Mouse (Mus musculus) kidney, embryonic 16.5 days (tissue): ENCODE data around the gene Rtl8b. TPM values are rescaled to one million over a fixed set of nuclear protein-coding genes. Genes with fewer than 3 reads are reported as not detected.
"Not testable (repeated sequence)": the region's sequence is repeated elsewhere in the genome, so short reads cannot be mapped to it uniquely, and the experiment has no call there.

Experiments used
- ATAC-seq: fragments of 200-750 bp; cut with Nextera tagmentation; 2 replicates; pipeline ENCODE4 v1.8.0; 2017; ENCODE audit warnings: moderate TSS enrichment; ENCODE audit not compliant: low FRiP score, low TSS enrichment
- H3K27ac ChIP-seq: fragments of 300-500 bp; sonication (generic); 2 replicates; pipeline ENCODE4 v1.5.1; 2014; ENCODE audit warnings: low read length
- H3K27me3 ChIP-seq: fragments of 300-500 bp; sonication (generic); 2 replicates; pipeline ENCODE4 v1.6.1; 2014; ENCODE audit warnings: low read length, control low read depth, mixed read lengths; ENCODE audit not compliant: insufficient read depth
- H3K36me3 ChIP-seq: fragments of 300-500 bp; sonication (generic); 2 replicates; pipeline ENCODE4 v1.6.1; 2014; ENCODE audit warnings: low read length, control low read depth, mixed read lengths; ENCODE audit not compliant: insufficient read depth
- H3K4me1 ChIP-seq: fragments of 300-500 bp; sonication (generic); 2 replicates; pipeline ENCODE4 v1.6.1; 2014; ENCODE audit warnings: low read length, control low read depth, mixed read lengths; ENCODE audit not compliant: insufficient read depth
- H3K4me2 ChIP-seq: fragments of 300-500 bp; sonication (generic); replicated peaks from 2 replicates; pipeline ENCODE4 v1.6.1; 2014; ENCODE audit warnings: low read depth, low read length
- H3K4me3 ChIP-seq: fragments of 300-500 bp; sonication (generic); 2 replicates; pipeline ENCODE4 v1.5.1; 2014; ENCODE audit warnings: mild to moderate bottlenecking, low read length
- H3K9ac ChIP-seq: fragments of 300-500 bp; sonication (generic); replicated peaks from 2 replicates; pipeline ENCODE4 v1.6.1; 2014; ENCODE audit warnings: low read length
- H3K9me3 ChIP-seq: fragments of 300-500 bp; sonication (generic); 2 replicates; pipeline ENCODE4 v1.6.1; 2016; ENCODE audit warnings: low read length, control low read depth
- WGBS: fragments of 180-500 bp; shearing (Covaris S2); extraction: QIAGEN DNeasy Blood & Tissue Kit; methylation state at CpG from one replicate; pipeline ENCODE4 v1.1.7; 2014; 5-methylcytosine and 5-hydroxymethylcytosine counted together
- polyA plus RNA-seq: library from polyadenylated mRNA; unstranded; fragments of >200 nt; fragmentation: Nextera tagmentation; extraction: Ambion mirVana; gene quantifications from 2 replicates; pipeline ENCODE4 v1.2.1, GENCODE M21; 2015

Gene Rtl8b
- polyA plus RNA-seq, 1 experiment from 2014 or later = 66.1 TPM

DNA sequence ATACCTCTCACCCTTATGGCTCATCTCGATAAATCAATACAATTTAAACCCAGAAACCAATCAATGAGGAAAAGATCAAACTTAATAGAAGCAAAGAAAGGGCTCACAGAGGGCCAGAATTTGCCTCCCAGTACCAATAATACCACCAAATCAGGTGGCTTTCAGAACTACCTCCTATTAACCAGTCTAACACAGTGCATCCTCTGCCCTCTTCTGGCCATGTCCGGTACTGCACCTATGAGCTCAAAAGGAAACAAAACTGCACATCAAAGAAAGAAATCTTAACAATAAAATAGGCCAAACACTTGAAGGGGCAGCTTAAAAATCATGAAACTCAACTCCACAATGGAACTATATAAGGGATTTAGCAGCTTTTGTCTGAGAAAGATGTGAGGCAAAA lies 6.7 kb upstream of the Rtl8b start:
- not testable (repeated sequence) for H3K9me3 ChIP-seq, H3K4me2 ChIP-seq, H3K27me3 ChIP-seq, H3K27ac ChIP-seq, H3K36me3 ChIP-seq, H3K9ac ChIP-seq, H3K4me3 ChIP-seq, H3K4me1 ChIP-seq, ATAC-seq
- 36% methylated on average over 2 of the region's 2 CpGs for WGBS

DNA sequence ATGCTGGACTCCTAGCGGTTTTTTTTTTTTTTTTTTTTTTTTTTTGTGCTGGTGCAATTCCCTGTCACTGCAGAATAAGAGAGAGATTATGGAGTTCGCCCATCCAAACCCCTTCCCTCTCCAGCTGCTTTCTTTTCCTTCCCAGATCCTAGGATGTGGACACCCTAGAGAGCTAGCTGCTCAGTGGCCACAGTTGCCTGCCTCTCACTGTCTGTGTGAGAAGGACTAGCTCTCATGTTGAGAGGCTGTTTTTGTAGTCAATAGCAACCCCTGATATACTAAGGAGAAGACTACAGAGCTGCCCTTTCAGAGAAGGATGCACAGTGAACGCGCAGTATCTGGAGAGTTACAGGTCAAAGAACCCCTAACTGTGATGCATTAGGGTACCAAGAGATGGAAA lies 488 bp upstream of the Rtl8b start:
- not testable (repeated sequence) for H3K36me3 ChIP-seq, H3K9ac ChIP-seq, H3K27ac ChIP-seq, H3K27me3 ChIP-seq, H3K9me3 ChIP-seq, H3K4me1 ChIP-seq
- ATAC-seq = peak; percentile 5; the same call in 1 of the 2 replicates
- Histone ChIP-seq H3K4me2 (peak overlapping the region; percentile 43), H3K4me3 (peak overlapping the region; percentile 35)
- 39% methylated on average over 4 of the region's 4 CpGs for WGBS

DNA sequence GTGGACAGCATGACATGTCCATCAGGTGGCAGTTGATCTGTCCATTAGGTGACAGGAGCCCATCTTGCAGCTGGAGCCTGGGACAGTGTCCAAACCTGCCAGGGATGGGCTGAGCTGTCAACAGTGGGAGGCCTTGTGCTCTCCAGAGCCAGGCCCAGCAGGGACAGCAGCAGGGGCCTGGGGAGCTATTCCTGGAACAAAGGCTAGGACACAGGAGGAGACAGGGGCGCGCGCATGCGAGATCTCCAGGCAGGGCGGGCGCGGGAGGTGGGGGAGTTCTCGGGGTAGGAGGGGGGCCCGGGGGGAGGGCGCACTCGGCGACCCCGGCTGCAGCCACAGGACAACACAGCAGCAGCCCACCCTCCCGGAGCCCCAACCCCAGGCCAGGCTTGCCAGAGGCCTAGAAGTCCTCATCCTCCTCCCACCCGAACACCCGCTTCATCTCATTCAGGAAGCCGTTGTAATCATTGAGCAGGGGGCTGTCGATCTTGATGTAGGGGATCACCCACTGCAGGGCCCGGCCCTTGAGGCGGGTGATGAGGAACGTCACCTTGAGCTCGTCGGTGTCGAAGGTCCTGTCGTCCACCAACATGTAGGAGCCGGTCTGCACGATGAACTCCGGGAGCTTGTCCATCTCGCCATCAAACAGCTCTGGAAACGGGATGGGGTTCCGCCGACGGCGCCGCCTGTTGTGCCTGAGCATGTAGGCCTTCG lies 494 bp downstream of the Rtl8b start:
- not testable (repeated sequence) for H3K27me3 ChIP-seq, H3K9me3 ChIP-seq, H3K4me1 ChIP-seq, H3K9ac ChIP-seq, H3K27ac ChIP-seq, H3K36me3 ChIP-seq
- H3K4me3 ChIP-seq = peak overlapping the region; percentile 35
- peak overlapping the region; percentile 27; the same call in 1 of the 2 replicates for H3K4me2 ChIP-seq
- ATAC-seq = peak; percentile 71
- no CpG with 5 or more reads among the region's 36 CpGs for WGBS

DNA sequence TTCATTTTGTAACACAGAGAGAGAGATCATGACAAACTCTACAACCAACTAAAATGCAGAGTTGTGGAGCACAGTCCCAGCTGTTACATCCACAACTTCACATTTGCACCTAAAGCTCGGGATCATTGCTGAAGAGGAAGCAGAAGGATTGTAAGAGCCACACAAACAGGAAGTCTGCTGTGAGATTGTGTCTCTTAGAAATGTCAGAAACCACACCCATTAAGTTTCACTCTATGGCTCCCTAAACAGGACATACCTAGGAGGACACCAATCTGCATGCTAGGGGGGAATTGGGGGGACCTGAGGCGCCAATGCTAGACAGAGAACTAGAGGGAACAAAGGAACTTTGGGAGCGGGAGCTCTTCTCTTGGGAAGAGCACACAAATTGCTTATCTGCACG lies 17.3 kb downstream of the Rtl8b start:
- H3K4me3 ChIP-seq, H3K27ac ChIP-seq, H3K9me3 ChIP-seq, H3K36me3 ChIP-seq, ATAC-seq, H3K4me2 ChIP-seq, H3K4me1 ChIP-seq, H3K9ac ChIP-seq, H3K27me3 ChIP-seq: not testable (repeated sequence)
- WGBS = 61% methylated on average over 4 of the region's 4 CpGs

DNA sequence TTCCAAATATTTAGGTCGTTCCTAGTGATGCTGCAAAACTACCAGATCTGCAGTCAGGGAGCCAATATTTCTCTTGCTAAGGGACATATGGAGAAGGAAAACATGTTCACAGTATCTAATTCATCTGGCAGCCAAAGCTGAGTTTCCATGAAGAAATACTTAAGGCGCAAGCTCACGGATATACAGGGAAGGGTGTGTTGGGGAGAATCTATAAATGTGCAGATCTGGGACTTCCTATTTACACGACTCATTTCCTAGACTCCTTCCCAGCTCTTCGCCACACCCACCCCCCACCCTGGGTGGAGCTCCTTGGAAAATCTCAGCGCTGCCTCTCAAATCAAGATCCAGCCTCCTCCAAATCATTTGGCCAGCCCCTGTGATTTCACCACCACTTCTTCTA lies 24.3 kb downstream of the Rtl8b start:
- 80% methylated on average over 6 of the region's 6 CpGs for WGBS
- no peak overlapping the region for H3K4me2 ChIP-seq
- H3K27me3 ChIP-seq = no peaks in the 10 kb centered on the region
- H3K9me3 ChIP-seq = no peaks in the 10 kb centered on the region
- no peak for ATAC-seq
- no peaks in the 10 kb centered on the region for H3K4me1 ChIP-seq
- H3K27ac ChIP-seq = no peak overlapping the region
- no peak overlapping the region for H3K4me3 ChIP-seq
- no peaks in the 10 kb centered on the region for H3K36me3 ChIP-seq
- no peak overlapping the region for H3K9ac ChIP-seq

DNA sequence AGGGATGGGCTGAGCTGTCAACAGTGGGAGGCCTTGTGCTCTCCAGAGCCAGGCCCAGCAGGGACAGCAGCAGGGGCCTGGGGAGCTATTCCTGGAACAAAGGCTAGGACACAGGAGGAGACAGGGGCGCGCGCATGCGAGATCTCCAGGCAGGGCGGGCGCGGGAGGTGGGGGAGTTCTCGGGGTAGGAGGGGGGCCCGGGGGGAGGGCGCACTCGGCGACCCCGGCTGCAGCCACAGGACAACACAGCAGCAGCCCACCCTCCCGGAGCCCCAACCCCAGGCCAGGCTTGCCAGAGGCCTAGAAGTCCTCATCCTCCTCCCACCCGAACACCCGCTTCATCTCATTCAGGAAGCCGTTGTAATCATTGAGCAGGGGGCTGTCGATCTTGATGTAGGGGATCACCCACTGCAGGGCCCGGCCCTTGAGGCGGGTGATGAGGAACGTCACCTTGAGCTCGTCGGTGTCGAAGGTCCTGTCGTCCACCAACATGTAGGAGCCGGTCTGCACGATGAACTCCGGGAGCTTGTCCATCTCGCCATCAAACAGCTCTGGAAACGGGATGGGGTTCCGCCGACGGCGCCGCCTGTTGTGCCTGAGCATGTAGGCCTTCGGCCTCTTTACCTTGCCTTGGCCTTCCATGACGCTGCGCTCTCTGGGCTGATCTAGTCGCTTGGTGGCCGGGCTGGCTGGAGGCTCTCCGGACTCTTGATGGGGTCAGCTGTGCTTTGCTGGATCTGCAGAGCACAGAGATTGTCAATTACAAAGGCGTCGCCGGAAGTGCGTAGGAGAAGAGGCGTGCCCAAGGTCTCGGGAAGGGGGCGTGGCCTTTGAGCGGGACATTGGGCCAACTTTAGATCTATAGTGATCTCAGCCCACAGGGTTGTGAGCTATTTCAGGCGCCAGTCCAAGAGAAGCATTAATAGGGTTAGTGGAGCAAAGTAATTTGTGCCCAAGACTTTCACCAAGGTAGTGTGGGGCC lies 26.9 kb downstream of the Rtl8b start, which contains the start of gene Rtl8a:
Gene Rtl8a, minus strand, starts transcription at position 703 of the 982 bp plus-strand sequence.
- Histone ChIP-seq H3K4me3 (peak within 1 kb of the TSS; percentile 38), H3K27ac (peak within 1 kb of the TSS; percentile 23; the same call in 1 of the 2 replicates), H3K4me2 (peak within 1 kb of the TSS; percentile 38)
- H3K4me1 ChIP-seq, H3K27me3 ChIP-seq, H3K9me3 ChIP-seq, H3K9ac ChIP-seq, H3K36me3 ChIP-seq: not testable (repeated sequence)
- peak; percentile 96 for ATAC-seq
- 23% methylated on average over 9 of the region's 50 CpGs for WGBS

DNA sequence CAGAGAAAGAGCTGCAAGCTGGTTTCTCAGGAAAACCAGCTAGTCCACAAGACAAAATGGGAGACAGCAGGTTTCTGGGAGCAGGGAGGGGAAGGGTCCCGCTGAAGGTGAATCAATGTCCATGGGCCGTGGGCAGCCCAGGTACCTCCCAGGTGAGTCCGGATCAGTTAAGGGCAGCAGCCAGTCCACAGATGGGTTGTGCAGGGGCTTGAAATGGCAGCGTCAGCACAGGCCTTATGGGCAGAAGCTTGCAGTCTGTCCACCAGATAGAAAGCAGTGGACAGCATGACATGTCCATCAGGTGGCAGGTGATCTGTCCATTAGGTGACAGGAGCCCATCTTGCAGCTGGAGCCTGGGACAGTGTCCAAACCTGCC lies 27.6 kb downstream of the Rtl8b start:
- H3K4me1 ChIP-seq, H3K27me3 ChIP-seq, H3K9me3 ChIP-seq, H3K27ac ChIP-seq, ATAC-seq, H3K9ac ChIP-seq, H3K36me3 ChIP-seq: not testable (repeated sequence)
- H3K4me2 ChIP-seq = peak overlapping the region; percentile 32; the same call in 1 of the 2 replicates
- 70% methylated on average over 4 of the region's 4 CpGs for WGBS
- H3K4me3 ChIP-seq = 0 out of 2 replicates have a peak overlapping the region, but pooled peaks have one; percentile 15

DNA sequence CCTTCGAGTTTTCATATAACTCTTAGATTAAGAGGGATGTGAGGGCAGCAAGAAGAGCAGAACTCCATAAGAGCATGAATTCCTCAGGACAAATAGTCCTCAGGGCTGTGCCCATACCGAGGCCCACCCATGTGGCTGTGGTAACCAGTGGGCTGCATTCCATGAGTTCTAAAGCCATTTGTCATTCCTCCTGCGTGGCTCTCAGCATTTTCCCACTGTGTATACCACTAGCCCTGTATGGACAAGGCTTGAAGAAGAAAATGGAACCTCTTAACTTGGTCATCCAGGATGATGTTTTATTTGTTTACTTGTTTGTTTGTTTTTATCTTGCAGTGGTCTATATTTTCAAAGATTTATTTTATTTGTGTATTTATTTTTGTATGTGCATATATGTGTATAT lies 32.1 kb downstream of the Rtl8b start:
- WGBS = 66% methylated on average over 3 of the region's 3 CpGs
- not testable (repeated sequence) for H3K27me3 ChIP-seq, H3K9ac ChIP-seq, H3K4me3 ChIP-seq, H3K27ac ChIP-seq, H3K4me1 ChIP-seq, H3K36me3 ChIP-seq, ATAC-seq, H3K4me2 ChIP-seq, H3K9me3 ChIP-seq
